In genomic region chr1:68106543-68106860, GRCm38 (mm10) we compare ENCODE assay signal across 9 mouse cellular contexts.
DNase-seq lines count a peak whose midpoint lies in the region; ATAC-seq and TF ChIP-seq lines count a peak whose summit lies in the region.
"Had no signal": no experiment of that assay in that cellular context is flagged by ENCODE, and none has a peak within 500 bp of the region (broad histone marks: within the 10 kb centered on the region; RNA-seq: fewer than 3 reads in every experiment).

No protein-coding gene starts in this region.

- H3K4me1 ChIP-seq in limb, embryonic 14.5 days (ENCODE audit: control insufficient read depth, insufficient read depth, low read length): 0 out of 2 replicates have a peak, but pooled peaks cover 2% of the 10 kb centered on the region
- H3K4me1 ChIP-seq: liver, embryonic 15.5 days had no signal

- no peaks in the 10 kb centered on the region for H3K36me3 ChIP-seq in limb, embryonic 14.5 days (ENCODE audit: control insufficient read depth, insufficient read depth, low read length)
- H3K36me3 ChIP-seq: liver, embryonic 15.5 days had no signal

- 59% methylated on average over 3 of the region's 3 CpGs for WGBS in limb, embryonic 14.5 days

- intact Hi-C loops in heart, postnatal 14 days (cut with DNase I): loop anchor here (5.0 kb wide), 2 partner anchors 1011 to 1031 kb away; no protein-coding TSS in a partner anchor
- intact Hi-C loops in heart, postnatal 25 days (cut with DNase I): loop anchor here (5.0 kb wide), 2 partner anchors 1011 to 1031 kb away; no protein-coding TSS in a partner anchor

- no peak overlapping the region for H3K4me3 ChIP-seq in limb, embryonic 14.5 days (replicated peaks; ENCODE audit: low read length)
- H3K4me3 ChIP-seq: liver, embryonic 15.5 days had no signal

- TF ChIP-seq POLR2A in limb, embryonic 14.5 days (IDR thresholded peaks at IDR 0.05; ENCODE audit: borderline replicate concordance, extremely low read depth, insufficient read depth, insufficient read length): no peak

- no peaks in the 10 kb centered on the region for H3K27me3 ChIP-seq in limb, embryonic 14.5 days (ENCODE audit: control insufficient read depth, insufficient read depth, low read length)
- H3K27me3 ChIP-seq: liver, embryonic 15.5 days had no signal

- H3K27ac ChIP-seq in limb, embryonic 14.5 days (replicated peaks; ENCODE audit: low read depth, low read length): no peak overlapping the region
- H3K27ac ChIP-seq: liver, embryonic 15.5 days had no signal

- H3K4me2 ChIP-seq in limb, embryonic 14.5 days (replicated peaks; ENCODE audit: low read depth, low read length, severe bottlenecking): no peak overlapping the region
- H3K4me2 ChIP-seq: liver, embryonic 15.5 days had no signal

- ATAC-seq in limb, embryonic 14.5 days (ENCODE audit: low FRiP score, low read depth): no peak

- DNase-seq in heart, postnatal 14 days: peak; percentile 2 to 28
- no peak for DNase-seq in heart, postnatal 25 days (ENCODE audit: low spot score)
- DNase-seq in testis, postnatal 10 days (ENCODE audit: low spot score): peak; percentile 63
- DNase-seq in testis, postnatal 14 days (ENCODE audit: low spot score): no peak
- DNase-seq in cerebellum, postnatal 25 days: peak; percentile 63 to 81
- peak; percentile 27 for DNase-seq in limb, embryonic 14.5 days (ENCODE audit: low spot score)
- no peak for DNase-seq in Muller cell, postnatal 12 days (ENCODE audit: inconsistent ontology term)
- no peak for DNase-seq in thymus, postnatal 14 days

- no peak overlapping the region for H3K9ac ChIP-seq in limb, embryonic 14.5 days (ENCODE audit: low read depth, low read length, severe bottlenecking)
- H3K9ac ChIP-seq: liver, embryonic 15.5 days had no signal

- H3K9me3 ChIP-seq in limb, embryonic 14.5 days (ENCODE audit: control insufficient read depth, low read length): no peaks in the 10 kb centered on the region
- H3K9me3 ChIP-seq: liver, embryonic 15.5 days had no signal

Comparison
In these comparisons a context has a peak if more than half of its experiments do, and no peak if none do; other contexts are left out.
1. DNase-seq: peak in heart, postnatal 14 days (2 of 2), testis, postnatal 10 days (single experiment), cerebellum, postnatal 25 days (2 of 2) and limb, embryonic 14.5 days (single experiment); none in heart, postnatal 25 days (single experiment), testis, postnatal 14 days (single experiment), Muller cell, postnatal 12 days (single experiment) and thymus, postnatal 14 days (single experiment).